Mouse (Mus musculus) ES-Bruce4 (cell line): ENCODE measurements around the gene Impg2.

Experiments
- CTCF ChIP-seq: IDR thresholded peaks from one replicate; pipeline ENCODE4 v1.8.1; 2011; ENCODE audit warnings: low read depth, low read length
- EP300 ChIP-seq: IDR thresholded peaks from 2 replicates; pipeline ENCODE4 v1.6.1; 2011; ENCODE audit warnings: low read depth, low read length; ENCODE audit not compliant: insufficient read depth
- POLR2A ChIP-seq: IDR thresholded peaks from one replicate; pipeline ENCODE4 v1.8.1; 2011; ENCODE audit warnings: low read length; ENCODE audit not compliant: insufficient read depth

DNA sequence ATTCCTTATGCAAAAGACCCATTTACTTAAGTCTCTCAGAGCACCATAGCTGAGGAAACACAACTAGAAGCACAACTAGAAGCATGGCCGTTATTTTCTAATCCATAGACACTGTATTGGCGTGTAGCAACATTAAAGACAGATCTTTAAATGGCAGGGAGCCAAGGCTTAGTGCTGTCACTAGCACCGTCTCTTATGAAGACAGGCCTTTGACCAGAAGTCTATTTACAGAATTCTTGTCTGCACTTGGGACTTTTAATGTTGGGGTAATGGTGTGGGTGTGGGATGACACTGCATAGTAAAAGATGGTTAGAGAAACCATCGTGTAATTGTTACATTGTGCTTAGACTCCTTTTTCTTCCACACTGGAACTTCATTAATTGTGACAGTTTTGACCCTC, 17.2 kb upstream of the Impg2 start:
- TF ChIP-seq CTCF = no peak
- no peak for TF ChIP-seq POLR2A
- no peak for TF ChIP-seq EP300
